Mouse (Mus musculus) brain, embryonic 14.5 days (tissue): ENCODE measurements at regions not wholly inside any gene's neighbourhood (a gene's known extent, or its start where the extent isn't known, plus 50 kb on each side); places are given as distances from the start of the nearest gene placed in this dataset.

Source experiments
- DNase-seq: peaks from one replicate; pipeline ENCODE4 v3.0.0-alpha.2; 2011; ENCODE audit warnings: low read depth
- CTCF ChIP-seq: fragments of 200-500 bp; IDR thresholded peaks from 2 replicates; pipeline ENCODE4 v1.5.1; 2012; ENCODE audit warnings: inconsistent platforms, mild to moderate bottlenecking, moderate library complexity, borderline replicate concordance; ENCODE audit not compliant: insufficient read depth, insufficient read length; ENCODE audit errors: extremely low read depth
- POLR2A ChIP-seq: fragments of 200-500 bp; IDR thresholded peaks from 2 replicates; pipeline ENCODE4 v1.6.1; 2012; ENCODE audit warnings: mild to moderate bottlenecking, inconsistent platforms, borderline replicate concordance; ENCODE audit not compliant: poor library complexity, insufficient read depth, insufficient read length, severe bottlenecking; ENCODE audit errors: extremely low read depth

- DNase-seq: peak; percentile 84
- TF ChIP-seq POLR2A (no peak), CTCF (no peak)
Measured at GRCm38 (mm10) chr1:61471779-61472578, 166.6 kb upstream of the Pard3b start.

DNA sequence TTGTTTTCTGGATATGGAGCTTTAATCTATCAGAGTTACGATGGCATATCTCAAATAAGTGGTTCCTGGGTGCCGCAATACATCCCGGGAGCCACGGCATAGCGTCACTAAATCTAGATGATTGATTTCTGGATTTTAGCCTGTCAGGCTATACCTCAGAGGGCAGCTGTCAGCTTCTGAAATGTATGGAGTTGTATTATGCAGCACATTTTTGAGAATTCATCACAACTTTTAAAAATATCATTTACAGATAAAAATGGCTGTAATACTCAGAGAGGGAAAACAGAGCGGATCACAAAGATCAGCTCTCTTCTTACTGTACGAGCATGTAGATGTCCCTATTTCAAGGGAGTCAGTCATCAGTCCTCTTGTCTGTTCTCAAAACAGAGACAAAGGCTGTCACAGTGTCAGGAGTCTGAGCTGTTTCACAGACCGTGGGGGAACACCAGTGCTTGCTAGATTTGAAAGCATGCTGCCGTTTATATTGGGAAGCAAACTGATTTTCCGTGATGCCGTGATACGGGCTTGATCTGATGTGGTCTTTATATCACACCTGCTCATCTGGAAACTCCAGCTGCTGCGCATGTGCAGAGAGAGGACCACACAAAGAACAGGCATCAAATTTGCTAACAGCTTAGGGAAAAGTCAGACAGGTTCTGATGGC, 165.9 kb upstream of the Pard3b start:
- peak; percentile 85 for DNase-seq
- no peak for TF ChIP-seq CTCF
- no peak for TF ChIP-seq POLR2A

DNA sequence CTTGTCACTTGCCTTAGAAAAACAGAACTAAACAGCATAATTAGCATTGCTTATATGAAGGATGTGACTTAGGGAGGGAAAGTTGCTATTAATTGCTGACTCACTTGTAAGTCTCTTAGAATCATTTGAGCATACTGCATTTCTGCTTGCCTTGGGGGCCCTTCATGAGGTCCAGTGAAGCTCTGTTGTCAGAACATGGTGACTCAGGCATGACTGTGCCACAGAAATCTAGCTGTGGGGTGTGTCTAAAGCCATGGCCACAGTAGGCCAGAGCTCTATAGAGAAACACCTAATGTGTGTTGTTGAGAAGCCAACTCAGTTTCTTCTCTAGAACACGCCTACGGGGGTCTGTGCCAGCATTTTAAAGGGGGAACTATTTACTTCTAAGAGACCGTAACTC, 153.2 kb upstream of the Pard3b start:
- TF ChIP-seq CTCF: no peak
- no peak for TF ChIP-seq POLR2A
- no peak for DNase-seq

- TF ChIP-seq POLR2A: no peak
- TF ChIP-seq CTCF: peak; percentile 27; the same call in 1 of the 2 replicates
- DNase-seq: no peak
Measured at GRCm38 (mm10) chr1:61524886-61525285, 113.7 kb upstream of the Pard3b start.

DNA sequence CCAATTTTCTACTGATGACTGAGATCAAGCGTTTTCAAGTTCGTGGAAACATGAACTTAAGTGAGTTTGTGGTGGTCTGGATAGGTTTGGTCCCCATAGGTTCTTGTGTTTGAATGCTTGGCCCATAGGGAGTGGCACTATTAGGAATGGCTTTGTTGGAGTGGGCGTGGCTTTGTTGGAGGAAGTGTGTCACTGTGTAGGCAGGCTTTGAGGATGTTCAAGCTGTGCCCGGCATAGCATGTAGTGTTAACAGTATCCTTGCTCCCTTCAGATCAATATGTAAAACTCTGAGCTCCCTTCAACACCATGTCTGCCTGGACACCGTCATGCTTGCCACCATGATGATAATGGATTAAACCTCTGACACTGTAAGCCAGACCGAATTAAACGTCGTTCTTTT, 112.7 kb upstream of the Pard3b start:
- no peak for DNase-seq
- TF ChIP-seq POLR2A (no peak), CTCF (no peak)

- TF ChIP-seq CTCF (no peak), POLR2A (no peak)
- DNase-seq: peak; percentile 55
Measured at GRCm38 (mm10) chr1:61528757-61529156, 109.9 kb upstream of the Pard3b start.

DNA sequence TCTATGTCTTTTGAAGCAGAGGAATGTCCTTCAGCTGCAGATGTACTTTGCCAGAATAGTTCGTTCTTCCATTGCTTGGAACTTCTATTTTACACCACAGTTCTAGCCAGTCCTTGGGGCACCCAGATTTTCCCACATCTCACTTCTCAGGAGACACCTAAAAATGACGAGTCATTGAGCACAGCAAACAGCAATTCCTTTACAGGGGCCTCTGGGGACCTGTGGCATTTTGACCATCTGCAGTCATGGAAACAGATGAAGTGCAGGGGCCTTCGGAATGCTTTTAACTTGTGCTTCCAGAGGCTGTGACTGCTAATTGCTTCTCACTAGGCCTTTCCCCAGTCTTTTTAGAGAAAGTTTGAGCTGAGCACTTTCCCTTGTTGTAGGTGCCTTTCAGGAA, 108.5 kb upstream of the Pard3b start:
- DNase-seq: peak; percentile 64
- TF ChIP-seq CTCF (no peak), POLR2A (no peak)

DNA sequence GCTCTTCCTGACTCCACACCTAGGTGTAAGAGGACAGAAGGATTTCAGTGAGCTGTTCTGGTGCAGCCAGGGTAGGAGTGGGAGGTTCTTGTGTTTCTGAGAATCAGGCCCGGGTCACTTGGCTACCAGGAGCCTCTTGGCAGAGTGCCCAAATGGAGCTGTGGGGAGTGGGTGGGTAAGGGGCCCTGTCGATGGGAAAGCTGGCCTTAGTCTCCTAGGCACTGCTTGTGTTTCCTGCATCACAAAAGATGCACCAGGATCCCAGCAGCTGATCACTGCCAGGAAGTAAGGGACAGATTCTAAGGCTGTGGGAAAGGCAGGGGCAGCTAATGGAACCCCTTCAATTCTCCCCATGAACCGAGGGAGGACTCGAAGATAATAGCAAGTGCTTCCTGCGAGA, 107.1 kb upstream of the Pard3b start:
- TF ChIP-seq CTCF (no peak), POLR2A (no peak)

DNA sequence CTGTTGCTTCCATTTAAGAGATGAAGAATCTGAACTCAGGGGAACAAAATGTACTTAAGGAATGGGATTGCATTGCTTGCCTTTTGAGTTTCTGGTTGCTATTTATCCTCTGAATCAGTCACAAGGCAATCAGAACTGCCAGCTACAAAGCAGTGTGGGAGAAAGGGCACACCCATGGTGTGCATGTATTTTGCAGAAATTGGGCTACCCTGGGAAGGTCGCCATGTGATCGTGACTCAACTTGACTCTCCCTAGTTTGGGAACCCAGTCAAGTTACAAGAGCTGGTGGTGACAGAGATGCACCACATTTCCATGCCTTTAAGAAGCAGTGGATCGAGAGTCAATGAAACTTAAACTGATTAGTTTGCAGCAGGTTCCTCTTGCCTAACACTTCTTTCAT, 98.5 kb upstream of the Pard3b start:
- no peak for TF ChIP-seq CTCF
- no peak for TF ChIP-seq POLR2A
- DNase-seq: no peak

More for the DNA sequence above, 107.1 kb upstream of the Pard3b start:
- peak; percentile 87 for DNase-seq

GRCm38 (mm10) chr1:61541166-61541565, 97.5 kb upstream of the Pard3b start:
- TF ChIP-seq POLR2A: no peak
- no peak for TF ChIP-seq CTCF
- DNase-seq: no peak

- DNase-seq: peak; percentile 89
- no peak for TF ChIP-seq CTCF
Measured at GRCm38 (mm10) chr1:61552577-61553517, 85.8 kb upstream of the Pard3b start.

- TF ChIP-seq CTCF: no peak
- no peak for TF ChIP-seq POLR2A
- peak; percentile 57 for DNase-seq
Measured at GRCm38 (mm10) chr1:61559514-61559913, 79.1 kb upstream of the Pard3b start.
